Mouse (Mus musculus) splenic B cell, adult 2 months (primary cell): ENCODE results near the gene Kalrn.

Experiments used
- DNase-seq: peaks from one replicate; pipeline ENCODE4 v3.0.0-alpha.2; 2011; ENCODE audit warnings: low read depth, low spot score
- H3K27me3 ChIP-seq: 2 replicates; pipeline ENCODE4 v1.6.1; 2012; ENCODE audit warnings: mild to moderate bottlenecking, low read length, moderate library complexity, mixed read lengths; ENCODE audit not compliant: control insufficient read depth, poor library complexity, insufficient read depth, severe bottlenecking
- H3K36me3 ChIP-seq: 2 replicates; pipeline ENCODE4 v1.6.1; 2012; ENCODE audit warnings: mild to moderate bottlenecking, low read length, moderate library complexity, mixed read lengths; ENCODE audit not compliant: control insufficient read depth, poor library complexity, insufficient read depth, severe bottlenecking

Gene Kalrn

GRCm38 (mm10) chr16:34347574-34347973 lies 225.8 kb downstream of the Kalrn start:
- no peaks in the 10 kb centered on the region for H3K27me3 ChIP-seq
- no peaks in the 10 kb centered on the region for H3K36me3 ChIP-seq

GRCm38 (mm10) chr16:34344895-34345876 lies 228.1 kb downstream of the Kalrn start:
- no peaks in the 10 kb centered on the region for H3K27me3 ChIP-seq

More at GRCm38 (mm10) chr16:34347574-34347973, 225.8 kb downstream of the Kalrn start:
- DNase-seq: no peak

DNA sequence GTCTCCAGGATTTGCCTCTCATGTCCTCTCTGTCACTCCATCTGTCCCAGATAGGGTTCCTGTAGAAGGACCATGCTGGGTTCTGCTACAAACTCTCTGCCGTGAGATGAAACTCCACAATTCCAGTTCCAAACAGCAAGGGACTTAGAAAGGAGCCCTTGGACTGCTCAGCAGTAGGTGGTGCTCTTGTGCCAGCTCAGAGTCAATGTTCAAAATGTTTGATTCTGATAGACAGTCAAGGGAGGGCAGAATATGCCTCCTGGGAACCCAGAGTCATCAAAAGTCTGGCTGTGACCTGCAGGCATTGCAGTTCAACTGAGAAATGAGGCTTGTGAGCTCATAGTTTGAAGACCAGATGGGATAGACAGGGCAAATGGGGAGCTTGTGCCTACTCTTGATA lies 229.4 kb downstream of the Kalrn start:
- Histone ChIP-seq H3K27me3 (no peaks in the 10 kb centered on the region), H3K36me3 (no peaks in the 10 kb centered on the region)
- no peak for DNase-seq

More at GRCm38 (mm10) chr16:34344895-34345876, 228.1 kb downstream of the Kalrn start:
- DNase-seq: no peak
- no peaks in the 10 kb centered on the region for H3K36me3 ChIP-seq

DNA sequence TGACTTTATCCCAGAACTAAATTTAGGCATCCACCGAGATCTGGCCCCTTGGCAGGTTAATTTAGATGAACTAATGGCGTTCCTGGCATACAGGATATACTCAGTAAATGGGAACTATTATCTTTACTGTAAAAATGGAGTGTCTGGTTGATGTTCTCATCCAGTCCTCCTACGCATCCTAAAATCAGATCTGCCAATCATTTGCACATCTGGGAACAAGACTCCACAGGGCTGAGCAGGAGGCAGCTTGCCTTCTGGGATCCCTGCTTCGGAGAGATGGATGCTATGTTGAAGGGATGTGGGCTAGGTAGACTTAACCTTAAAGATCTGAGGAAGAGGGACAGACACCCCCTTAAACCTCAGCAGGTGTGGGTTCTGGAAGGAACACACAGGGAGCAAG lies 230.2 kb downstream of the Kalrn start:
- H3K27me3 ChIP-seq: no peaks in the 10 kb centered on the region
- DNase-seq: no peak
- H3K36me3 ChIP-seq: no peaks in the 10 kb centered on the region

GRCm38 (mm10) chr16:34342369-34343160 lies 230.8 kb downstream of the Kalrn start:
- no peak for DNase-seq
- Histone ChIP-seq H3K36me3 (no peaks in the 10 kb centered on the region), H3K27me3 (no peaks in the 10 kb centered on the region)

DNA sequence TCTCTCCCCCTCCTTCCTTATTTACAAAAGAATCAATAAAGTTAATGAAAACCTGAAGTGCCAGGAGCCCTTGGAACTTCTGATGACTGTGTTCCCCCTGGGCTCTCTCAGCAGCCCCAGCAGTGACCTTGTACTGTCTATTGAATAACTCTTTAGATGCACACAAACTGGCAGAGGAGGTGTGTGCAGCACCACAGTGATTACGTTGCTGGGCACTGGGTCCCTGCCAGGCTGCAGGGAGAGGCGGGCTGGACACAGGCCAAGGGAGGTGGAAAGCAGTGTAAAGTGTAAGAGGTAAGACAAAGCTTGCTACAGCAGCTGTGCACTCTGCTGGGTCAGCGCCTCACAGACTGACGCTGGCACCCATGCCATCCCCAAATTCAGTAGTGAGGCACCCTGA lies 238.4 kb downstream of the Kalrn start:
- Histone ChIP-seq H3K36me3 (no peaks in the 10 kb centered on the region), H3K27me3 (no peaks in the 10 kb centered on the region)
- no peak for DNase-seq

DNA sequence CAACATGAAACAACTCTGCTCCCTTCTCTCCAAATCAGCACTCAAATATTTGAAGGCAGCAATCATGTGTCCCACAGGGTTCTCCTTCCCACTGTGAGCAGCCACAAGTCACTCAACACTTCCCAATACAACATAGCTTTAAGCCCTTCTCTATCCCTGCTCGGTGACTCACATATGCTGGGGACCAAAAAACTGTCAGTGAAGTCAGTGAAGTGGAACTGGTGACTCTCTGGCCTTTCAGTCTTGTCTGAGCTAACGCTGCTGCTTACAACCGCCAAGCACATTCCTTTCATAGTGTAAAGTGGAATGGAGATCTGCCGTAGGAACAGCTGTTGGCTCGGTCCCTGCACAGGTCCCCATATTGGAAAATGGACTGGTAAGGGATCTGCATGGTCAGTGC lies 241.7 kb downstream of the Kalrn start:
- DNase-seq: no peak
- H3K27me3 ChIP-seq: no peaks in the 10 kb centered on the region
- no peaks in the 10 kb centered on the region for H3K36me3 ChIP-seq

DNA sequence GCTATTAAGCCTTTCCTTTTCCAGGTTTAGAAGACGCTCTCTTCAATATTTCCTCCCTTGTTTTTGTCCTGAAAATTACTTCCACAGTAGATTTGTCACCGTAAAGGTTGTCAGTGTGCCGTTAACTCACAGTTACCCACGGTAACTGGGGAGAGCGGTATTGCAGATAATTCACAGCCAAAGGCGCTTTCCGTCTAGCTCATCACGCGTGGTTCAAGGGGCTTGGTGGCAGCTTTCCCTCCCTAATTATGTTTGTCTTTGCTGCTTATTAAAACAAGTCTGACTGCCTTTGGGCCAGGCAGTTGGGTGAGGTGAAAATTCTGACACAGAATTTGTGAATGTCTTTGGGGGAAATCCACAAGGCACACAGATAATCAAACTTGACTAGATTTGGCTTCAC lies 243.5 kb downstream of the Kalrn start:
- no peak for DNase-seq
- H3K36me3 ChIP-seq: no peaks in the 10 kb centered on the region
- H3K27me3 ChIP-seq: no peaks in the 10 kb centered on the region

GRCm38 (mm10) chr16:34329431-34329873 lies 243.9 kb downstream of the Kalrn start:
- H3K27me3 ChIP-seq: no peaks in the 10 kb centered on the region
- no peaks in the 10 kb centered on the region for H3K36me3 ChIP-seq
- no peak for DNase-seq

DNA sequence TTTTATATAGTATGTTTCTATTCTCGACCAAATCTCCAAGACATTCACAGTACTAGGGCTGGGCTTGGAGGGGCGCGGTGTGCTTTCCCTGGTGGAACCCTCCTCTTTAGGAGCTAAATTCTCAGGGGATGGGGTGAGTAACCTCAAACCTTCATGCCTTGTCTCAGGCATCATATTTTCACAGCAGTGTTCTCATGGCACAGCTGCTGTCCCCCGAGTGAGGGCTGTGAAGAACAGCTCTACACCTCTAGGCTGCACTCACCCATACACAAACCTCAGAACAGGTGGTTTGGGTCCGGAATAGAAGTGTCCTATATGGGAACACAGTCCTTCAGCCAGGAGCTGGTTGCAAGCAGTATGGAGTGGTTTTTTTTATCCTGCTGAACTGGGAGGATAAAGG lies 245.4 kb downstream of the Kalrn start:
- Histone ChIP-seq H3K36me3 (no peaks in the 10 kb centered on the region), H3K27me3 (no peaks in the 10 kb centered on the region)
- DNase-seq: no peak

- no peak for DNase-seq
- Histone ChIP-seq H3K27me3 (no peaks in the 10 kb centered on the region), H3K36me3 (no peaks in the 10 kb centered on the region)
Observed at GRCm38 (mm10) chr16:34325869-34326268, 247.5 kb downstream of the Kalrn start.

DNA sequence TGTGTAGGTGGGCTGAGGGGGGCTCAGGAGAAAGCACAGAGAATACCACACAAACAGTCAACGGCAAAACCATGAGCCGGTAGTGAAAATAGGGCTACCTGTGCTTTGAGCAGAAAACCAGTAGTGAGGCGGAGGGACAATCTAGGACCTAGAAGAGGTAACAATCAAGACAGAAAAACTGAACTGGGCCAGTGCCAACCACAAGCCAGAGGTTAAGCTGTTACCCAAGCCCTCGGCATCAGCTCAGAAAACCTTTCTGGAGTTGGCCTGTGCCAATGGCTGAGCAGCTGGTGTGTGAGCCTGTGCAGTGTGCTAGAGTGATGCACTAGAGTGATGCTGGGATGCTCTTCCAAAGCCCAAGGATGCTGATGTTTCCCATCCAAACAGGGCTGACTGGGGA lies 248.2 kb downstream of the Kalrn start:
- no peaks in the 10 kb centered on the region for H3K36me3 ChIP-seq
- no peaks in the 10 kb centered on the region for H3K27me3 ChIP-seq
- DNase-seq: no peak

GRCm38 (mm10) chr16:34324735-34325134 lies 248.6 kb downstream of the Kalrn start:
- no peak for DNase-seq
- H3K27me3 ChIP-seq: no peaks in the 10 kb centered on the region
- H3K36me3 ChIP-seq: no peaks in the 10 kb centered on the region

- Histone ChIP-seq H3K36me3 (no peaks in the 10 kb centered on the region), H3K27me3 (no peaks in the 10 kb centered on the region)
- no peak for DNase-seq
Observed at GRCm38 (mm10) chr16:34323496-34323895, 249.8 kb downstream of the Kalrn start.

- H3K27me3 ChIP-seq: no peaks in the 10 kb centered on the region
- no peaks in the 10 kb centered on the region for H3K36me3 ChIP-seq
- DNase-seq: peak; percentile 10
Observed at GRCm38 (mm10) chr16:34322546-34322945, 250.8 kb downstream of the Kalrn start.
